Mouse (Mus musculus) liver, embryonic 14 days (tissue): ENCODE measurements around the gene Gm15557. TPM values are rescaled to one million over a fixed set of nuclear protein-coding genes. Genes with fewer than 3 reads are reported as not detected.

ENCODE experiments used
- polyA plus RNA-seq: library from polyadenylated mRNA; depleted of rRNA; stranded (reverse); fragments of >200 nt; gene quantifications from 2 replicates; pipeline ENCODE4 v1.2.3, GENCODE M21; 2012; rRNA removed

Gene Gm15557
- polyA plus RNA-seq, result not detected in 2 replicates

DNA sequence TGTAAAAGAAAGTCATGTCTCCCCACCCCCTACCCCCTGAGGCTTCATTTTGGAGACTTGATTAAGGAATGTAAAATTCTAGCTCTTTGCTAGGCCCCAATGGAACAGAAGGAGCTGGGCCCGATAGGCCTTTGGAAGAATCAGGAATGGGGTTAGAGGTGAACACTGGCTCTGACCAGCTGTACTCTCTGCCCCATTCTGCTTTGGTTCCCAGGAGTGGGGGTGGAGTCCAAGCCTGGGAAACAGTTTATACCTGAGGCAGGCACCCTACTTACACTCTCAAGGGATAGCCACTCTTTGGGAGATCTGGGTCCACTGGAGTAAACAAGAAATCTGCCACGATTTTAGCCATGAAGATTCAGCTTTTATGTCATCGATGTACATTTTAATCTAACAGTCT lies at the start of gene Gm15557:
Gm15557 (plus strand) TSS at position 48 of the 400 bp plus-strand sequence.

DNA sequence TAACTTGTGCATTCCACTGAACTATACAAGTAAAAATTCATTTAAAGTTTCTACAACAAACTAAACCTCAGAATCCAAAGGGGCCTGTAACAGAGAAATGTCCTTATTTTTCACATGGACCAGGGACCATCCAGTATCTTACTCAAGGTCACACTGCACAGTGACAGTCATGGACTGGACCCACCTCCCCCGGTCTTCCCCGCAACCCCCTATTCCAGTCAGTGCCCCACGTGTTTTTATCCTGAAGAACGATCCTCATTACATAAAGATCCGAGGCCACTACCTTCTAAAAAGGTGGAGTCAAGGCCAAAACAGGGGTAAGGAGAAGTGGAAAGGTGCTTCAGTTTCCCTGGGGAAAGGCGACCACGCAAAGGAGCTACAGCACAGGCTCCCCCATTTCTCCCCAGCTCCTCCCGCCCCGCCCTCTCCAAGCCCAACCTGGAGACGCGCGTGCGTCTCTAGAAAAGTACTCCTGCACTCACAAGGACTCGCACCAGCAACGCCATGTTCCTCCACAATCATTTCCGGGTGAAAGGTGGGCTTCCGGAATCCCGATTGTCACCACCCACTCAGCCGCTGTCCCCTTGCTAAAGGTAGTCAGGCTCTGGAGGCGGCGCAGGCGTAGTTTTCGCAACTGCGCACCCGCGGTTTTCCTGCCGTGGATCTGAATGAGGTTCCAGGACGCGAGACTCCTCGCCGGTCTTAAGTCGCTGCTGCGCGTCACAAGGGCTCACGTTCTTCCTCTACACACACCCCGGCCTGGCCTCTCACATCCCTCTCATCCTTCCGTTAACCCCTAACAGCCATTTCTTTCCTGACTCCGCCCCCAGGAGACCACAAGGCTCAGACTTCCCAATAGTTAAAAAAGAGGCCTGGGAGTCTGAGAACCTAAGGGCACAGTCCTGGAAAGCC lies 10.7 kb upstream of the Gm15557 start, which contains the start of gene Uqcc1:
Uqcc1 (minus strand) TSS at position 780 of the 912 bp plus-strand sequence.

DNA sequence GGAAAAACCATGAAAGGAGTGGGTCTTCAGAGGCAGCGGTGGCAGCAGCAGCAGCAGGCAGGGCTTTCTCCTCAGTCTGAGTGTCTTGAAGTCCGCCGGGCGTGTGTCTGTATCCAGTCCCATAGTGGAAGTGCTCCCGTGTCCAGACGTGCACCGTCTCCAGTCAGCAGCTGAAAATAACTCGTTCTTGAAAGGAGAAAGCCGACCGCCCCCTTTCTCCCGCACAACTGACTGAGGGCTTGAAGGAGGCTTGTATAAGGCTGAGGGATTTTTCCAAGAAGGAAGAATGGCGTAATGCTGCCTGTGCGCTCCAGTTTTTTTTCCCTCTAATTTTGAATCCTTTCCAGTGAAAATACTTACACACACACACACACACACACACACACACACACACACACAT lies 4.6 kb downstream of the Gm15557 start, which contains the start of gene Gdf5:
Gdf5 (minus strand) TSS at position 244 of the 400 bp plus-strand sequence.

DNA sequence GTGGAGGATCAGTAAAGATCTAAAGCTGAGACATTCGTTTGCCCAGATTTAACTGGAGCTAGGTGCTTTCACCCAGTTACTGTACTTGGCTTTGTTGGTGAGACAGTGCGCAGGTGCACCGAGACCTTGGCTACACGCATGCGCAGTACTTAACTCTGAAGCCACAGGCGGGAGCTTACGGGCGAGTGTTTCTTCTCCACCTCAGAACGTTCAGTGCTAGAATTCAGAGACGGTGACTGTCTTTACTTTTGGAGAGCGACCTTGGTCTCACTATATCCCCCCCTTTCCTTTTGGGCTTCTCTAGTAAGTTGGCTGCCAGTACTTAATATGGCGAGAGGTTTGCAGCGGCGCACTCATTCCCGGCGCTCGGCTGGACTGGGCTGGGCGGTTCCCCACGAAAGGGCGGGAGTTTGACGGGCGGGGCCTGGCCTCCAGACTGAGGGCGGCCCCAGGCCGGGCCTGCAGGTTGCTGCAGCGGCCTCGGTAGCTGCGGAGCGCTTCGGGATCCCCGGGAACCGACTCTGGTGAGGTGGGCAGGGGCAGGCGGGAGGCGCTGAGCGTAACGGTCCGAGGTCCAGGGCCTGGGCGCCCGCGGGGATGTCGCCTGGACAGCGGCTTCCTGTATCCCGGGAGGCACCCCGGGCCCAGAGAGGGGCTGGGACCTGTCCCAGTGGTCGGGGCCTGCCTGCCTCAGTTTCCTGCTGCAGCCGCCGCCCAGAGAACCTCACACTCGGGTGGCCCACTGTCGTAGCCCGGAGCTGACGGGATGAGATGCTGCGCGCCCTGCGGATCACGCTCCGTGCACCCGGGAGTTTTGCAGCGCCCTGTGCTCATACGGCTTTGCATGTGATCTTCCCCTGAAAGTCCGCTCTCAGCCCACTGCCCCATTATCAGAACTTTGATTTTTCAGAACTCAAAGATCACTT lies 15.9 kb downstream of the Gm15557 start, which contains the start of gene Cep250:
Cep250 (plus strand) TSS at position 325 of the 926 bp plus-strand sequence.

Other genes starting within 250 kb of the Gm15557 start
- 34.3 and 36.2 TPM in 2 replicates for gene Trpc4ap, start 248.3 kb upstream of the Gm15557 start, polyA plus RNA-seq
- 12.3 and 13.8 TPM in 2 replicates for gene Edem2, start 211.3 kb upstream of the Gm15557 start, polyA plus RNA-seq
- not detected in 2 replicates for gene Gm17581, start 204.9 kb upstream of the Gm15557 start, polyA plus RNA-seq
- 0.86 and 0.93 TPM in 2 replicates for gene Procr, start 189.6 kb upstream of the Gm15557 start, polyA plus RNA-seq
- gene Mmp24, start 165.4 kb upstream of the Gm15557 start, polyA plus RNA-seq, result under 0.01 and 0.01 TPM in 2 replicates
- 3.4 and 4.2 TPM in 2 replicates for gene BC029722, start 121.3 kb upstream of the Gm15557 start, polyA plus RNA-seq
- 65.8 and 66.0 TPM in 2 replicates for gene Eif6, start 113.8 kb upstream of the Gm15557 start, polyA plus RNA-seq
- under 0.01 TPM in 1 of 2 replicates, not detected in the other for gene Fam83c, start 105.9 kb upstream of the Gm15557 start, polyA plus RNA-seq
- gene Uqcc1, start 10.4 kb upstream of the Gm15557 start, polyA plus RNA-seq, result 17.9 and 20.4 TPM in 2 replicates
- gene Gdf5, start 4.6 kb downstream of the Gm15557 start, polyA plus RNA-seq, result 0.01 TPM in 2 replicates
- gene Cep250, start 15.7 kb downstream of the Gm15557 start, polyA plus RNA-seq, result 9.0 and 9.3 TPM in 2 replicates
- 1.4 and 1.9 TPM in 2 replicates for gene 6430550D23Rik, start 67.2 kb downstream of the Gm15557 start, polyA plus RNA-seq
- gene Ergic3, start 67.3 kb downstream of the Gm15557 start, polyA plus RNA-seq, result 69.8 and 77.6 TPM in 2 replicates
- not detected in 2 replicates for gene Fer1l4, start 112.2 kb downstream of the Gm15557 start, polyA plus RNA-seq
- 0.75 and 0.81 TPM in 2 replicates for gene Spag4, start 124.4 kb downstream of the Gm15557 start, polyA plus RNA-seq
- gene Cpne1, start 171.2 kb downstream of the Gm15557 start, polyA plus RNA-seq, result 16.3 and 19.6 TPM in 2 replicates
- gene Rbm12, start 171.2 kb downstream of the Gm15557 start, polyA plus RNA-seq, result 4.1 and 4.6 TPM in 2 replicates
- gene Gm28036, start 186.4 kb downstream of the Gm15557 start, polyA plus RNA-seq, result 1.3 and 2.6 TPM in 2 replicates
- 166 and 172 TPM in 2 replicates for gene Romo1, start 203.3 kb downstream of the Gm15557 start, polyA plus RNA-seq
- gene Nfs1, start 203.5 kb downstream of the Gm15557 start, polyA plus RNA-seq, result 37.9 and 44.2 TPM in 2 replicates
- gene Rbm39, start 239.5 kb downstream of the Gm15557 start, polyA plus RNA-seq, result 70.7 and 87.4 TPM in 2 replicates